Mouse (Mus musculus) ES-E14 (cell line): Measurements from ENCODE around the gene Peg12. TPM values are rescaled to one million over a fixed set of nuclear protein-coding genes. Genes with fewer than 3 reads are reported as not detected.
A peak's percentile ranks its signal among the peaks of the same experiment; 100 is the strongest.

Experiments
- DNase-seq: peaks from one replicate; pipeline ENCODE4 v3.0.0-alpha.2; 2013; ENCODE audit warnings: low read depth, low spot score
- H3K27ac ChIP-seq: 2 replicates; pipeline ENCODE4 v1.5.1; 2012; ENCODE audit warnings: low read depth, mild to moderate bottlenecking, low read length, moderate library complexity, mixed read lengths; ENCODE audit not compliant: poor library complexity, insufficient read depth, severe bottlenecking
- H3K36me3 ChIP-seq: 2 replicates; pipeline ENCODE4 v1.6.1; 2012; ENCODE audit warnings: mild to moderate bottlenecking, low read length, moderate library complexity, mixed read lengths; ENCODE audit not compliant: control insufficient read depth, poor library complexity, insufficient read depth, severe bottlenecking
- H3K4me1 ChIP-seq, 2 experiments: fragments of 150-350 bp in 1 of 2; sonication (generic) in 1 of 2; 2 replicates each; pipeline ENCODE4 v1.6.1; 2012; ENCODE audit warnings: low read length in 2 of 2, mild to moderate bottlenecking in 1 of 2, mixed read lengths in 1 of 2; ENCODE audit not compliant: control insufficient read depth in 2 of 2, insufficient read depth in 2 of 2, poor library complexity in 1 of 2
- H3K4me3 ChIP-seq, 2 experiments: fragments of 150-350 bp in 1 of 2; sonication (generic) in 1 of 2; 2 replicates each; pipeline ENCODE4 v1.5.1; 2012; ENCODE audit warnings: low read length in 2 of 2, low read depth in 1 of 2, mild to moderate bottlenecking in 1 of 2, mixed read lengths in 1 of 2; ENCODE audit not compliant: insufficient read depth in 1 of 2, poor library complexity in 1 of 2, severe bottlenecking in 1 of 2
- H3K9ac ChIP-seq: 2 replicates; pipeline ENCODE4 v1.6.1; 2012; ENCODE audit warnings: low read depth, mild to moderate bottlenecking, low read length, mixed read lengths; ENCODE audit not compliant: poor library complexity, insufficient read depth, severe bottlenecking
- H3K9me3 ChIP-seq: fragments of 150-350 bp; sonication (generic); 2 replicates; pipeline ENCODE4 v1.6.1; 2012; ENCODE audit warnings: low read depth, mild to moderate bottlenecking, low read length; ENCODE audit not compliant: control insufficient read depth, insufficient read depth
- CHD2 ChIP-seq: IDR thresholded peaks from 2 replicates; pipeline ENCODE4 v1.6.1; 2014; ENCODE audit warnings: mild to moderate bottlenecking, low read depth, low read length, inconsistent platforms
- HCFC1 ChIP-seq: IDR thresholded peaks from 2 replicates; pipeline ENCODE4 v1.6.1; 2012; ENCODE audit warnings: low read length, inconsistent platforms, borderline replicate concordance; ENCODE audit not compliant: insufficient read depth
- MAFK ChIP-seq: IDR thresholded peaks from 2 replicates; pipeline ENCODE4 v1.6.1; 2014; ENCODE audit warnings: mild to moderate bottlenecking, low read depth, low read length, inconsistent platforms; ENCODE audit not compliant: insufficient read depth
- ZC3H11A ChIP-seq: IDR thresholded peaks from 2 replicates; pipeline ENCODE4 v1.6.1; 2012; ENCODE audit warnings: low read depth, mild to moderate bottlenecking, inconsistent platforms, low read length, borderline replicate concordance
- ZNF384 ChIP-seq: IDR thresholded peaks from 2 replicates; pipeline ENCODE4 v1.6.1; 2012; ENCODE audit warnings: low read depth, low read length, inconsistent platforms
- in situ Hi-C, 2 experiments: fragments of 600-800 bp; cut with MboI; formaldehyde crosslinking; loops; one replicate each; pipeline ENCODE4 v1.15.1; 2025; ENCODE audit warnings: low sequenced_read_pairs in 2 of 2, inconsistent platforms in 1 of 2; ENCODE audit not compliant: unreplicated experiment in 2 of 2
- total RNA-seq: library from RNA; depleted of rRNA; stranded (reverse); fragments of 300-350 nt; gene quantifications from 2 replicates; pipeline ENCODE4 v1.2.3, GENCODE M21; 2012; rRNA removed

Peg12 gene
- total RNA-seq = 2.1 and 2.8 TPM in 2 replicates

DNA sequence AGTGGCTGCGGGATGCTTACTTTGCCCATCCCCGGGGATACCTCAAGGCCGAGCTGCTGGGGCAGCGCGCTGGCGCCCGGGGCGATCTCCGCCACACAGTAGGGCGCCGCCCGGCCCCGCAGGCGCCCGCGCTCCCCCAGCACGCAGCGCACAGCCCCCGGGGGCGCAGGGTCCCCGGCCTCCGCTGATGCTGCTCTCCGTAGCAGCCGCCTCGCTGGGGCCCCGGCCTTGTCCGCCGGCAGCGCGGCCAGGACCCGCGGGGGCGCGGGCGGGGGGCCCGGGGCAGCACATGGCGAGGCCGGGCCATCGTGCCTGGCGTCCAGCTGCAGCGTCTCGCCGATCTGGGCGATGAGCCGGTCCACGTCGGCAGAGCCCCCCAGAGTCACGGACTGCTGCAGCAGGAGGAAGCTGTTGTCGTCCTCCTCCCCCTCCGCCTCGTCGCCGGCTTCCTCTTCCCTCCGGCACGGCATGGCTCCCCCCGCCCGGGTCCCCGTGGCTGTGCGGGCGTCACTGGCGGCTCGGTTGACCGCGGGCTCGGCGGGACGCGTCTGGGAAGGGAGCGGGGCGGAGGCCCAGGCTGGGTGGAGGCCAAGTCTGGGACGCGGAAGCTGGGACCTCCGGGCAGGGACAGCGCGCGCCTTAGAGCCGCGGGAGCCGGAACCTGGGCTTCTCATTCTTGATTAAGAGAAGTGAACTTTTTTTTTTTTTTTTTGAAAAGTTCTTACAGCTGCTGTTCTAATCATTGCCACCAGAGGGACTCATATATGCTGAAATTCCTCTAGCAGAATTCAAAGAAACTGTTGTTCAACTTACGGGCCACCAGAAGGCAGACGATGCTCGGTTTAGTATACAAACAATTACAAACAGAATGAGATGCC, at the start of gene Peg12:
Gene Peg12, minus strand, starts transcription at position 633 of the 878 bp plus-strand sequence.
- Histone ChIP-seq H3K4me3 (peak within 1 kb of the TSS; percentile 73 to 81), H3K4me1 (peaks cover 0 to 4% of the 10 kb centered on the region in 2 experiments; a peak in 1 of 4 replicates), H3K36me3 (no peaks in the 10 kb centered on the region), H3K27ac (peak within 1 kb of the TSS; percentile 34; the same call in 1 of the 2 replicates), H3K9ac (peak within 1 kb of the TSS; percentile 82), H3K9me3 (no peaks in the 10 kb centered on the region)
- TF ChIP-seq ZC3H11A (no peak), ZNF384 (peak; percentile 92)
- in situ Hi-C loops = no loop called here
- DNase-seq = no peak

DNA sequence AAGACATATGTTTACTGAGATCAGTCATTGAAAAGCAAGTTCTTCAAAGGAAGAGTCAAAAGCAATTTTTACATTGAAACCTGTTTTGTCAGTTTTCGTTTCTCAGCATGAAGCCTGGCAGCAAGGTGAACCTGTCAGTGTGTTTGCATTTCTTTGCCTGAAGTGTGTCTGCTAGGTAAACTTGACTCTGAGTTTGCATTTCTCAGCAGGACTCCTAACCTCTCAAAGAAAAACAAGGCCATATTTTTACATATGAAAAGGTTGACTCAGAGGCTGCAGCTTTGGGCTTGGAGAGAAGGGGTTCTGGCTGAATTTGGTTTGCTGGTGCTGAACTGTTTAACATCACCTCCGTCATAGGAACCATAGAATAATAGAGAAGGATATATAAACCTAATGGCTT, 21.8 kb upstream of the Peg12 start:
- Histone ChIP-seq H3K27ac (no peak overlapping the region), H3K36me3 (no peaks in the 10 kb centered on the region), H3K9me3 (no peaks in the 10 kb centered on the region), H3K4me1 (no peaks in the 10 kb centered on the region), H3K9ac (no peak overlapping the region), H3K4me3 (no peak overlapping the region)
- TF ChIP-seq ZNF384 (no peak), ZC3H11A (no peak), MAFK (no peak), HCFC1 (no peak), CHD2 (0 out of 2 replicates have a peak, but pooled peaks have one; percentile 19)
- in situ Hi-C loops = no loop called here
- peak; percentile 22 for DNase-seq

DNA sequence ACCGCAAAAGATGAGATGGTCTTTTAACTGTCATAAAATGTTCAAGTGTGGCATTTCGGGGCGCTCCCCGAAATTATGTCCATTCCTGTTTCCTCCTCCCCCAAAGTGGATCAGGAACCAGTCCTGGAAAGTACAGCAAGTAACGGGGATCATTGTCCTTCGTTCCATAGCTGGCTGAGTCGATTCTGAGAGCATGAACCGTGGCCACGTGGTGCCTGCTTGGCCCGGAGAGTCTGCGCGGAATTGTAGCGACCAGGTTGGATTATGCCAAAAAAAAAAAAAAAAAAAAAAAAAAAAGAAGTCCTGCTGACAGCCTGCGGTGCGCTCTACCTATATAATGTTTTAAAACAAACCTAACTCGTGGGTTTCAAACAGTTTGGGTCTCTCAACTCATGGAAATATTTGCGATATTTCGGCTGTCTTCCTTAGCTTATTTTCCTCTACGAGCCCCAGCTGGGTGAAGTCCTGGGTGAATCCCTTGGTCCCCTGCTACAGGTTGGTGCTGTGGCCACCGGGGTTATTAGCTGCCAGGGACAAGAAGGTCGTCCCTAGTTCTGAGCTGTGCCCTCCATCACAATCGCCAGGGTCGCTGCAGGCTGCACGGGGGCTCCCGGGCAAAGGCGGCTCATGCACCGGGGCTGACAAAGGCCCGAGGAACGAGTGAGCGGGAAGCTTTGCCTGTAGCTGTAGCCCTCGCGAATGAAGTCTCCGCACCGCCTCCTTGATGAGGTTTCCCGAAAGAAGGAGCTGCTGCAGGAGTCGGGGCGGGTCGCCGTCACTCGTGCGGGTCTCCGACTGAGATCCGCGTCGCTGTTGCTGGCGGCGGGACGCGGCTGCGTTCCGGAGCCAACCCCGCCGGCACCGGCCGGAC, 1.1 kb downstream of the Peg12 start:
- DNase-seq = no peak
- H3K4me3 ChIP-seq = peak overlapping the region; percentile 73 to 81; a peak in 3 of 4 replicates
- in situ Hi-C loops = no loop called here
- H3K9ac ChIP-seq = peak overlapping the region; percentile 82
- H3K4me1 ChIP-seq = peaks cover 0 to 4% of the 10 kb centered on the region in 2 experiments; a peak in 1 of 4 replicates
- TF ChIP-seq ZC3H11A = no peak
- peak; percentile 48 for TF ChIP-seq ZNF384
- TF ChIP-seq MAFK = no peak
- TF ChIP-seq HCFC1 = no peak
- no peak for TF ChIP-seq CHD2
- no peak overlapping the region for H3K27ac ChIP-seq
- H3K9me3 ChIP-seq = no peaks in the 10 kb centered on the region
- no peaks in the 10 kb centered on the region for H3K36me3 ChIP-seq

DNA sequence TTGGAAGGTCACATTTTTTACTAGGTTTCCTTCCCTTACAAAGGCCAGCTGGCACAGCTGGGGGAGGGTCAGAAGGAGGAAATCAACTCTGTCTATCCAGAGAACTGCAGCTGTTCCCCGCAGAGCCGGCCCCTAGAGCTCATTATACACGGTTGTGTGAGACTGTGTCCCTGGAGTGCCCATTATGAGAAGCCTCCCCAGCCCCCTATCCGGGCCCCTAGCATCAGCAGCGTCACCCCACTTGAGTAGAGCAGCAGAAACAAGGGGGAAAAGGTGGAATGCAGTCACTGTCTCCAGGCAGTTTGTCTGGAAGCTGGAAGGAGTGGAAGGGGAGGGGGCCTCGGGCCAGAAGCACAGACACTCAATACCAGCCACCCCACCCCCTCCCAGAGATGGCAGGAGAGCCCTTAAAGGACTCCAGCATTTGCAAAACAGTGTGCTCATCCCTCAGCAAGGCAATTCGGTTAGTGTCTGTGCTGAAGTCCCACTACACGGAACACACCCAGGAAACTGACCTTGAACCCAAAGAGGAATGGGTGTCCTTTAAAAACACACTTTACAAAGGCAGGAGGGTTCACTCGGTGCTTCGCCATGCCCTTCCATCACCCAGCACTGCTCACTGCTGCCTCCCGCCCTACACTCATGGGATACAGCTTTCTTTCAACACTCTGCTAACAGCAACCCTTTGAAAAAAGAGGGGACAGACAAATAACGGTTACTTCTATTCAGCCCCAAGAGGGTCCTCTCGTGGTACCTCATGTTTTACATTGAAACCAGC, 1.9 kb downstream of the Peg12 start:
- Histone ChIP-seq H3K4me3 (peak overlapping the region in 1 of 2 experiments; percentile 28; a peak in 2 of 4 replicates), H3K9me3 (no peaks in the 10 kb centered on the region), H3K9ac (no peak overlapping the region), H3K27ac (peak overlapping the region; percentile 62; the same call in 1 of the 2 replicates), H3K4me1 (peaks cover 0 to 4% of the 10 kb centered on the region in 2 experiments; a peak in 1 of 4 replicates), H3K36me3 (no peaks in the 10 kb centered on the region)
- no peak for DNase-seq
- TF ChIP-seq ZC3H11A (no peak), ZNF384 (no peak), CHD2 (no peak), HCFC1 (no peak), MAFK (no peak)
- in situ Hi-C loops = no loop called here
